Mouse (Mus musculus): Measurements from ENCODE around the gene Taar7f. TPM values are rescaled to one million over a fixed set of nuclear protein-coding genes. Genes with fewer than 3 reads are reported as not detected.
"Not testable (repeated sequence)": the region's sequence is repeated elsewhere in the genome, so short reads cannot be mapped to it uniquely, and the experiment has no call there.

Gene Taar7f
- polyA plus RNA-seq, 1 experiment, result not detected

GRCm38 (mm10) chr10:24037314-24037713 lies 12.0 kb upstream of the Taar7f start, which contains the start of gene Taar7e:
TSS of gene Taar7e (plus strand) at chr10:24037614.
- no peak for DNase-seq
- no peak within 1 kb of the TSS for H3K27ac ChIP-seq (ENCODE audit: insufficient read depth, low read depth, low read length)
- WGBS, result 93% methylated on average over 2 of the region's 2 CpGs
- H3K27me3 ChIP-seq (replicated peaks; ENCODE audit: control insufficient read depth, insufficient read depth, low read length), result no peaks in the 10 kb centered on the region
- TF ChIP-seq POLR2A (IDR thresholded peaks at IDR 0.05; ENCODE audit: low read depth, low read length), result no peak
- TF ChIP-seq CTCF (conservative IDR thresholded peaks at IDR 0.05; ENCODE audit: insufficient read depth, insufficient read length, low read depth, low read length), result no peak
- H3K4me3 ChIP-seq (ENCODE audit: insufficient read depth, low read depth, low read length), result no peak within 1 kb of the TSS
- H3K36me3 ChIP-seq (ENCODE audit: control insufficient read depth, insufficient read depth, low read length), result no peaks in the 10 kb centered on the region
- no peaks in the 10 kb centered on the region for H3K4me1 ChIP-seq (ENCODE audit: control insufficient read depth, insufficient read depth, low read length)

GRCm38 (mm10) chr10:24040120-24040869 lies 9.0 kb upstream of the Taar7f start:
- no peak for DNase-seq
- no peaks in the 10 kb centered on the region for H3K27me3 ChIP-seq (replicated peaks; ENCODE audit: control insufficient read depth, insufficient read depth, low read length)
- 67% methylated on average over 2 of the region's 2 CpGs for WGBS

GRCm38 (mm10) chr10:24052039-24052438 lies 2.7 kb downstream of the Taar7f start:
- Histone ChIP-seq H3K4me3 (ENCODE audit: insufficient read depth, low read depth, low read length) (no peak overlapping the region), H3K36me3 (ENCODE audit: control insufficient read depth, insufficient read depth, low read length) (no peaks in the 10 kb centered on the region), H3K27ac (ENCODE audit: insufficient read depth, low read depth, low read length) (no peak overlapping the region), H3K27me3 (replicated peaks; ENCODE audit: control insufficient read depth, insufficient read depth, low read length) (no peaks in the 10 kb centered on the region; the same call in 1 of the 2 replicates), H3K4me1 (ENCODE audit: control insufficient read depth, insufficient read depth, low read length) (no peaks in the 10 kb centered on the region)
- 83% methylated on average over 5 of the region's 5 CpGs for WGBS
- no peak for TF ChIP-seq CTCF (conservative IDR thresholded peaks at IDR 0.05; ENCODE audit: insufficient read depth, insufficient read length, low read depth, low read length)
- no peak for TF ChIP-seq POLR2A (IDR thresholded peaks at IDR 0.05; ENCODE audit: low read depth, low read length)
- no peak for DNase-seq

More at GRCm38 (mm10) chr10:24040120-24040869, 9.0 kb upstream of the Taar7f start:
- H3K4me3 ChIP-seq (ENCODE audit: insufficient read depth, low read depth, low read length), result no peak overlapping the region
- TF ChIP-seq CTCF (conservative IDR thresholded peaks at IDR 0.05; ENCODE audit: insufficient read depth, insufficient read length, low read depth, low read length), result no peak
- no peak for TF ChIP-seq POLR2A (IDR thresholded peaks at IDR 0.05; ENCODE audit: low read depth, low read length)
- H3K27ac ChIP-seq (ENCODE audit: insufficient read depth, low read depth, low read length), result no peak overlapping the region
- no peaks in the 10 kb centered on the region for H3K36me3 ChIP-seq (ENCODE audit: control insufficient read depth, insufficient read depth, low read length)
- H3K4me1 ChIP-seq (ENCODE audit: control insufficient read depth, insufficient read depth, low read length), result no peaks in the 10 kb centered on the region

GRCm38 (mm10) chr10:24058986-24059385 lies 9.7 kb downstream of the Taar7f start:
- no peak for TF ChIP-seq POLR2A (IDR thresholded peaks at IDR 0.05; ENCODE audit: low read depth, low read length)
- no peak for TF ChIP-seq CTCF (conservative IDR thresholded peaks at IDR 0.05; ENCODE audit: insufficient read depth, insufficient read length, low read depth, low read length)
- no peak for DNase-seq
- 76% methylated on average over 3 of the region's 3 CpGs for WGBS
- no peaks in the 10 kb centered on the region for H3K36me3 ChIP-seq (ENCODE audit: control insufficient read depth, insufficient read depth, low read length)
- H3K27me3 ChIP-seq (replicated peaks; ENCODE audit: control insufficient read depth, insufficient read depth, low read length), result no peaks in the 10 kb centered on the region
- no peaks in the 10 kb centered on the region for H3K4me1 ChIP-seq (ENCODE audit: control insufficient read depth, insufficient read depth, low read length)
- H3K27ac ChIP-seq (ENCODE audit: insufficient read depth, low read depth, low read length), result no peak overlapping the region
- no peak overlapping the region for H3K4me3 ChIP-seq (ENCODE audit: insufficient read depth, low read depth, low read length)

GRCm38 (mm10) chr10:24074751-24075150 lies 25.4 kb downstream of the Taar7f start:
- not testable (repeated sequence) for H3K4me1 ChIP-seq (ENCODE audit: control insufficient read depth, insufficient read depth, low read length); H3K4me3 ChIP-seq (ENCODE audit: insufficient read depth, low read depth, low read length); DNase-seq; H3K27ac ChIP-seq (ENCODE audit: insufficient read depth, low read depth, low read length); H3K27me3 ChIP-seq (replicated peaks; ENCODE audit: control insufficient read depth, insufficient read depth, low read length); H3K36me3 ChIP-seq (ENCODE audit: control insufficient read depth, insufficient read depth, low read length)
- 14% methylated on average over 2 of the region's 2 CpGs for WGBS

GRCm38 (mm10) chr10:24076200-24076599 lies 26.9 kb downstream of the Taar7f start, which contains the start of gene Taar8a:
TSS of gene Taar8a (plus strand) at chr10:24076500.
- DNase-seq; H3K27ac ChIP-seq (ENCODE audit: insufficient read depth, low read depth, low read length); H3K36me3 ChIP-seq (ENCODE audit: control insufficient read depth, insufficient read depth, low read length); H3K4me1 ChIP-seq (ENCODE audit: control insufficient read depth, insufficient read depth, low read length); H3K4me3 ChIP-seq (ENCODE audit: insufficient read depth, low read depth, low read length); H3K27me3 ChIP-seq (replicated peaks; ENCODE audit: control insufficient read depth, insufficient read depth, low read length): not testable (repeated sequence)
- 94% methylated on average over 2 of the region's 4 CpGs for WGBS

GRCm38 (mm10) chr10:24080166-24080565 lies 30.9 kb downstream of the Taar7f start:
- H3K27me3 ChIP-seq (replicated peaks; ENCODE audit: control insufficient read depth, insufficient read depth, low read length), result no peaks in the 10 kb centered on the region
- H3K4me1 ChIP-seq (ENCODE audit: control insufficient read depth, insufficient read depth, low read length), result no peaks in the 10 kb centered on the region
- H3K4me3 ChIP-seq (ENCODE audit: insufficient read depth, low read depth, low read length), result no peak overlapping the region
- no peak overlapping the region for H3K27ac ChIP-seq (ENCODE audit: insufficient read depth, low read depth, low read length)
- 36% methylated on average over 3 of the region's 3 CpGs for WGBS
- H3K36me3 ChIP-seq (ENCODE audit: control insufficient read depth, insufficient read depth, low read length), result no peaks in the 10 kb centered on the region
- peak; percentile 45 for DNase-seq
- TF ChIP-seq CTCF (conservative IDR thresholded peaks at IDR 0.05; ENCODE audit: insufficient read depth, insufficient read length, low read depth, low read length) (peak; percentile 66), POLR2A (IDR thresholded peaks at IDR 0.05; ENCODE audit: low read depth, low read length) (no peak)
